In genomic region chr11:61615686-61616522, GRCm38 (mm10) we compare ENCODE assay signal across 8 mouse cellular contexts. TPM values are rescaled to one million over a fixed set of nuclear protein-coding genes. Genes with fewer than 3 reads are reported as not detected.
DNase-seq lines count a peak whose midpoint lies in the region; ATAC-seq lines count a peak whose summit lies in the region.

No protein-coding gene starts in this region.

- intact Hi-C loops in heart, postnatal 25 days (cut with DNase I) = loop anchor here (5.0 kb wide), 1 partner anchor 199 kb away; no protein-coding TSS in a partner anchor

- peak overlapping the region; percentile 84 for H3K27ac ChIP-seq in heart, embryonic 10.5 days
- H3K27ac ChIP-seq in limb, embryonic 12.5 days = peak overlapping the region; percentile 53; the same call in 1 of the 2 replicates
- no peak overlapping the region for H3K27ac ChIP-seq in neural tube, embryonic 11.5 days (ENCODE audit: low read depth, low read length)

- H3K4me2 ChIP-seq in limb, embryonic 12.5 days = peak overlapping the region; percentile 69
- peak overlapping the region; percentile 44 for H3K4me2 ChIP-seq in neural tube, embryonic 11.5 days (ENCODE audit: low read depth)

- H3K4me3 ChIP-seq in heart, embryonic 10.5 days = peak overlapping the region; percentile 51
- H3K4me3 ChIP-seq in limb, embryonic 12.5 days (replicated peaks) = peak overlapping the region; percentile 31
- peak overlapping the region; percentile 8; the same call in 1 of the 2 replicates for H3K4me3 ChIP-seq in neural tube, embryonic 11.5 days (ENCODE audit: low read depth, low read length)

- WGBS in heart, embryonic 10.5 days = 6% methylated on average over 19 of the region's 22 CpGs
- 5% methylated on average over 18 of the region's 22 CpGs for WGBS in limb, embryonic 12.5 days
- 15% methylated on average over 20 of the region's 22 CpGs for WGBS in neural tube, embryonic 11.5 days

- peak overlapping the region; percentile 61 for H3K9ac ChIP-seq in limb, embryonic 12.5 days (replicated peaks)
- peak overlapping the region; percentile 45 for H3K9ac ChIP-seq in neural tube, embryonic 11.5 days (ENCODE audit: low read length)

- no peaks in the 10 kb centered on the region for H3K9me3 ChIP-seq in heart, embryonic 10.5 days
- H3K9me3 ChIP-seq in limb, embryonic 12.5 days = no peaks in the 10 kb centered on the region
- H3K9me3 ChIP-seq in neural tube, embryonic 11.5 days (ENCODE audit: control insufficient read depth, low read length) = no peaks in the 10 kb centered on the region

- peak; percentile 96 for DNase-seq in heart, adult 11 months
- DNase-seq in heart, postnatal 25 days (ENCODE audit: low spot score) = no peak
- DNase-seq in embryo, embryonic 10 days (ENCODE audit: low spot score) = peak; percentile 61
- no peak for DNase-seq in heart, embryonic 10.5 days (ENCODE audit: low spot score)
- peak; percentile 37 for DNase-seq in neural tube, embryonic 11.5 days (ENCODE audit: low spot score)
- no peak for DNase-seq in layer of hippocampus, postnatal 36 days
- no peak for DNase-seq in right cerebral cortex, postnatal 14 days

- peaks cover 39% of the 10 kb centered on the region for H3K4me1 ChIP-seq in heart, embryonic 10.5 days
- H3K4me1 ChIP-seq in limb, embryonic 12.5 days (replicated peaks) = peaks cover 23% of the 10 kb centered on the region
- H3K4me1 ChIP-seq in neural tube, embryonic 11.5 days (ENCODE audit: control insufficient read depth, insufficient read depth, low read length) = peaks cover 8% of the 10 kb centered on the region

- no peaks in the 10 kb centered on the region for H3K27me3 ChIP-seq in heart, embryonic 10.5 days (ENCODE audit: insufficient read depth, poor library complexity, severe bottlenecking)
- H3K27me3 ChIP-seq in limb, embryonic 12.5 days = no peaks in the 10 kb centered on the region
- no peaks in the 10 kb centered on the region for H3K27me3 ChIP-seq in neural tube, embryonic 11.5 days (ENCODE audit: control insufficient read depth, insufficient read depth, low read length)

- peak; percentile 53; the same call in 1 of the 2 replicates for ATAC-seq in limb, embryonic 12.5 days (ENCODE audit: insufficient number of reproducible peaks, insufficient read depth, low FRiP score, low TSS enrichment, low read depth)
- no peak for ATAC-seq in neural tube, embryonic 11.5 days (ENCODE audit: insufficient read depth, low FRiP score, low TSS enrichment)

- no peaks in the 10 kb centered on the region for H3K36me3 ChIP-seq in heart, embryonic 10.5 days
- no peaks in the 10 kb centered on the region for H3K36me3 ChIP-seq in limb, embryonic 12.5 days
- no peaks in the 10 kb centered on the region for H3K36me3 ChIP-seq in neural tube, embryonic 11.5 days (ENCODE audit: control insufficient read depth, insufficient read depth, low read length)

RNA-seq across cellular contexts. Expression of gene Epn2, which starts 36.4 kb away (rescaled TPM):
- total RNA-seq in heart, postnatal 25 days (2021) = 10 to 100 TPM; 23.7 to 27.0 TPM
- 22.8 and 22.9 TPM in 2 replicates for polyA plus RNA-seq in heart, embryonic 10.5 days (2016; fragmentation: Nextera tagmentation; extraction: Ambion mirVana)
- polyA plus RNA-seq in limb, embryonic 12.5 days (2016; fragmentation: Nextera tagmentation; extraction: Ambion mirVana) = 26.7 and 28.5 TPM in 2 replicates
- 31.4 and 35.0 TPM in 2 replicates for polyA plus RNA-seq in neural tube, embryonic 11.5 days (2014; fragmentation: Nextera tagmentation; extraction: Ambion mirVana)
- total RNA-seq in layer of hippocampus, postnatal 36 days (2021) = 100 to 1,000 TPM; 178 to 185 TPM

RNA-seq across cellular contexts. Expression of gene Grap, which starts 37.2 kb away (rescaled TPM):
- total RNA-seq in heart, postnatal 25 days (2021) = 10 to 100 TPM; 11.4 to 13.0 TPM
- 10.2 and 11.8 TPM in 2 replicates for polyA plus RNA-seq in heart, embryonic 10.5 days (2016; fragmentation: Nextera tagmentation; extraction: Ambion mirVana)
- polyA plus RNA-seq in limb, embryonic 12.5 days (2016; fragmentation: Nextera tagmentation; extraction: Ambion mirVana) = 5.4 and 6.1 TPM in 2 replicates
- polyA plus RNA-seq in neural tube, embryonic 11.5 days (2014; fragmentation: Nextera tagmentation; extraction: Ambion mirVana) = 6.6 and 8.5 TPM in 2 replicates
- 1 to 10 TPM; 4.5 to 6.9 TPM for total RNA-seq in layer of hippocampus, postnatal 36 days (2021)

Comparison
In these comparisons a context has a peak if more than half of its experiments do, and no peak if none do; other contexts are left out.
1. DNase-seq: peak in heart, adult 11 months (single experiment), embryo, embryonic 10 days (single experiment) and neural tube, embryonic 11.5 days (single experiment); none in heart, postnatal 25 days (single experiment), heart, embryonic 10.5 days (single experiment), layer of hippocampus, postnatal 36 days (0 of 2) and right cerebral cortex, postnatal 14 days (single experiment).
2. Peak in every context shown above with its lines, with median percentiles within 50 percentile points of each other: H3K4me3 ChIP-seq.